Mouse (Mus musculus) MEL-GATA-1-ER (cell line): ENCODE results near the gene Psmb2.

Experiments used
- DNase-seq: peaks from one replicate; pipeline ENCODE4 v3.0.0-alpha.2; 2012; ENCODE audit warnings: low read depth; ENCODE audit errors: extremely low read depth

Psmb2 gene

GRCm38 (mm10) chr4:126732111-126732510, 54.7 kb downstream of the Psmb2 start:
- no peak for DNase-seq

DNA sequence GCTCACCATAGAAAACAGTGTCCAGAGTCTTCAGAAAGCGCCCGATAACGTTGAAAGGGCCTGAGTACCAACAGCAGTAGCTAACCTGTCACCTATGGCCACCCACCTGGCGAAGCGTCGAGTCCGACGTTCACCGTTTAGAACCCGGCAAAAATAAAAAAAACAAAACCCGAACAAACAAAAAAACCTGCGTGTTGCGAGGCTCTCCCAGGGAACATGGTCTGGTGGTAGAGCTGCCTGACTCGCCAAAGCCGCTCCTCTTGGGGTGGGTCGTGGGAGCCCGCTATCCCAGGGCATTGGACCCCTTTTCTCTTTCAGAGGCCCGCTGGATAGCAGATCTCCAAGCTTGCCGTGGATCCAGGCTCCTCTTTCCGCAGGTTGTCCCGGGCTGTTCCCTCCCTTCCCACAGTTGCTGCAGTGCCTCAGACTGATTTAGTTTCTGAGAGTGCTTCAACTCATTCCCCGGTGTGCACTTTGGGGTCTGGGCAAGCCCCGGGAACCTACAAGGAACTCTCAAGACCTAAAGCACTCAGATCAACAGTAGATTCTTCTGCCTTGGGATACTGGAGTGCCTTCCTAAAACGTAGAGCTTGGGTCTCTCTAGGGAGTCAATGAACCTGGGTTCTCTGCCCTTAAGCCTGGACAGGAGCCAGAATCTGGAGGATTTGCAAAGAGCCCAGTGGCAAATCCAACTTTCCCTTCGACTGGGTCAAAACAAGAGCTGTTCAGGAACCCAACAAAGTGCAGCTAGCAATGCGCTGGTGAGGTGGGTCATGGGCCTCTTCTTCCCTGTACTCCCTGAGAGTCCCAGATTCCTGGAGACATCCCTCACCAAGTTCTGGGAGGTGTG, 55.3 kb downstream of the Psmb2 start:
- DNase-seq: no peak

DNA sequence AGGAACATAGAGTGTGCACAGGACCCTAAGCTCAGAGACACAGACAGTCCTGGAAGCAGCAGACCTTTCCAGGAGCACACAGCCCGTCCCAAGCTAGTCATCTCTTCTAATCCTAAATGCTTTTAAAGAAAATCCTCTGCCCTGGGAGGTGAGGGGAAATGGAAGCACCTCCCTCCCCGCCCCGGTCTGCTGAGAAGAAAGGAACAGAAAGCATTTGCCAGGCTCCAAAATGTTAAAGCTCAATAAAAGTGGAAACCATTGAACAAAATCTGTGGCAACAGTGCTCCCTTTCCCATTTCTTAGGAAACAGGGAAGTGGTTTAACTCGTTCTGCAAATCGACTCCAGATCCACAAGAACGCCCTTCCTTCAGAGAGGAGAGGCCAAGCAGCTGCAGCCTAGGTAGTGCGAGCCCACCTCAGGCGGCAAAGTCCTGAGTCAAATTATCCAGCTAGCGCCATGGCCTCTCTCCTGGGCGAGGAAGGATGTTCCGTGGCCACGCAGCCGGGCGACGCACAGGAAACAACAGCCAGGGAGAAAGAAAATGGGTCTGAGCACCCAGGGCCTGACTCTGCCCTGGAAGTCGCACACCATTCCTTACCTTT, 56.7 kb downstream of the Psmb2 start:
- no peak for DNase-seq

GRCm38 (mm10) chr4:126734700-126735381, 57.4 kb downstream of the Psmb2 start:
- DNase-seq: no peak

- DNase-seq: no peak
These were observed 58.1 kb downstream of the Psmb2 start for GRCm38 (mm10) chr4:126735382-126736000.

GRCm38 (mm10) chr4:126736001-126736414, 58.6 kb downstream of the Psmb2 start, which contains the start of gene Tfap2e:
Tfap2e (minus strand) TSS chr4:126736240.
- DNase-seq: no peak

DNA sequence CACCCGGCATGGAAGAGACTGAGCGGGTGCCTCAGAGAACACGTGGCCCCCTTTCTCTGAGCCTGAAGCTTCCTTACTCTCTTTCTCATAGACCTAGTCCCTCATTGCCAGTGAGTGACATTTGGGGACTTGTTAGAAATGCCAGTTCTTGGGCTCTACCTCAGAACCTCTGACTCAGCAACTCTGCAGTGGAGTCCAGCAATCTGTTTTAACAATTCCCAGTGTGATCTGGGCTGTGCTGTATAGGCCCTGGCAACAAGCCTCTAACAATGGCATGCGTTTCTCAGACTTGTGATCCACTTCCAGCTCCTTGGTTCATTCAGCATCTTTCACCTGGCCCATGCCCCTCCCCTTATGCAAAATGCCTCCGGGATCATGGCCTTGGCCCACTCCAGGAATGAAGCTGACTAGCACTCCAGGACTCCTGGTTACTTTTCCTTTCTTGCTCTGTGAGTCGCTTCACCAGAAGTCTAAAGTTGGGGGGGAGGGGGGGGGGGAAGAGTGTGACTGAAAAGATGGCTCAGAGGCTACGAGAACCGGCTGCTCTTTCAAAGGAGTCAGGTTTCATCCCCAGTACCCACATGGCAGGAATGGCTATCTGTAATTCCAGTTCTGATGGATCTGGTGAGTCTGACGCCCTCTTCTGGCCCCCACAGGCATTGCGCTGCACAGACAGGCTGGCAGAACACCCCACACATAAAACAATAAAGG, 62.7 kb downstream of the Psmb2 start:
- DNase-seq: peak; percentile 6

DNA sequence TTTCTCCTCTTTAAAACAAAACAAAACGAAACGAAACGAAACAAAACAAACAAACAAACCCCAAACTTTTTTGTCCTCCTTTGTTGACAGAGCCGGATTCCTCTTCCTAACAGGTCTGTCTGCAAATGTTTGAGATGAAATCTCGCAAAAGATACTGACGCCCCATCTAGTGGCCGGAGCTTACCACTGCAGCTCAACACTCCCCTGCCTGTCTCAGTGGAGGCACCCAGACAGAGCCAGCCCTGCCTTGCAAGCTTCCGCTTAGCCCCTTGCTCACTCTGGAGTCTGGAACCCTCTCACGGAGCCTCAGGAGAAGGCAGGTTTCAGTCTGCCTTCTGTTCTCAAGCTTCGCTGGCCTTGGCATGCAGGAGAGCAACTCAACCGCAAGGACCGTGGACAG, 64.0 kb downstream of the Psmb2 start:
- peak; percentile 71 for DNase-seq

DNA sequence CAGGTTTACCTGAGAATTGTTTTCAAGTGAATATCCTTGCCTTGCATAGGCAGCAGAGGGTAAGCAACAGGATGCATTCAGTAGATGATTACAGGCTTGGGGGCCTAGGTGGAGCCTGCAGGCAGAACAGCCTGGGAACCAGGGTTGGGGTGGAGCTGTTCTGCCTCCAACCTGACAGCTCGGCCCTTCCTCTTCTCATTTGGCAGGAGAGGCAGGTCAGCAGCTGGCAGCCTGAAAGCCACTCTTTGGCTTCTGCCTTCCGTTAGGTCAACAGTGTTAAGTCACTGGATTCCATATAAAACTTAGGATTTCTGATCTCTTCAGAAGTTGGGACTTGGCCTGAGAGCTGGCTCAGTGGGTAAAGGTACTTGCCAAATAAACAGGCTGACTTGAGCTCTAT, 65.5 kb downstream of the Psmb2 start:
- DNase-seq: no peak

DNA sequence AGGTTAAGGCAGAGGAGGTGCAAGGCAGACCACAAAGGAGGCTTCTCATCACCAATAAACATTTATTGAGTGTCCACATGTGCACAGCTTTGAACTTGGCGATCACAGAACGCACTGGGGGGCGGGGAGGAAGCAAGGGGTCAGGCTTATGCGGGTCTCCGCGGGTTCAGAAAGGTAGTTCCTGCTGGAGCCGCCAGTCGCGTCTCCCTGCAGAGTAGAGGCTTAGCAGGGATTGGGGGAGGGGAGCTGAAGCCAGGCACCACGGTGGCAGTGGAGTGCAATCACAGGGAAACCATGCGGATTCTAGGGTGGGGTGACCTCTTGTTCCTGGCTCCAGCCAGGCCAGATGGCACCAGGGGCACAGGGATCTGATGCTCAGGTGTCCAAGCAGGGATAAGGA, 66.3 kb downstream of the Psmb2 start:
- DNase-seq: no peak

- no peak for DNase-seq
These were observed 67.4 kb downstream of the Psmb2 start for GRCm38 (mm10) chr4:126744831-126745230.

GRCm38 (mm10) chr4:126745506-126746193, 68.2 kb downstream of the Psmb2 start:
- DNase-seq: no peak

DNA sequence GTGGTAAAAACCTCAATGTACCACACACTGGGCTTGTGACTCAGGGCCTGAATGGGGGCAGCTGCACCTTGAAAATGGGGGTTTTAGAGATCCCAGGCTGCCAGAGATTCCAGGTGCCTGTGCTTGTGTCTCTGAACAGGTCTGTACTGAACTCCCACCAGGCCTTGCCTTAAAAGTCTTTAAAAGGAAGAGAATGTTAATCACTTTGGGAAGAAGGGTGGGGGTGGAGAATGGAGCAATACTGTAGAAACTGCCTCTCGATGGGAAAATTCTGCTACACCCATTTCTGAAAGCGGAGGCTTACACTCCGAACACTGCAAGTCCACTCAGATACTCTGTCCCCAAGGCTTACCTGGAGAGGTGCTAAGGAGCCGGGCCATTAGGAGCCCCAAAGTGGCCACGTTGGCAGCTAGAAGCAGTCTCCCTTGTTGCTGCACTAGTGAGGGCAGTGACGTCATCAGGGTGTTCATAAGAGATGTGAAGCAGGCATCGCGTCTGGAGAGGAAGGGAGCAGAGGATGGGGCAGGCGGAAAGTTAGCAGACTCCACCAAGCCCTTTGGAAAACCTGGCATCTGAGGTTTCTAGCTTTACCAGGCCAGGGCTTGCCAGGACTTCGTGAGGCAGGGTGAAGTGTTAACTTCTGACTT, 68.9 kb downstream of the Psmb2 start:
- no peak for DNase-seq

DNA sequence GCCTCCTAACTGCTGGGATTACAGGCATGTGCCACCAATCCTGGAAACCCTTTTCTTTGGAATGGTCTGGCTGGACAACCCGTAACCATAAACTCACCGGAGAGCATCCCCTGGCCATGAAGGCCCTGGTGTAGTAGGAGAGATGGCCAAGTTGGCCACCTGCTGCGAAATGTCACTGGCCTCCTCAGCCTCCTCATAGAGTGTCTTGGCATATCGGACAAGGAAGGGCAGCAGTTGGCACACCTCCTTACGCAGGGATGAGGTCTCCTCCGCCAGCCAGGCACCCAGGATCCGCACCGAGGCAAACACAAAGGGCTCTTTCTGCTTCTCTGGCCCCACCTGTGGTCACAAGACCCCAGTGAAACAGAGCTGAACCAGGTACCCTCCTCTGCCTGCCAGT, 71.0 kb downstream of the Psmb2 start:
- no peak for DNase-seq

GRCm38 (mm10) chr4:126749553-126749952, 72.1 kb downstream of the Psmb2 start:
- no peak for DNase-seq

GRCm38 (mm10) chr4:126750046-126750683, 72.7 kb downstream of the Psmb2 start:
- DNase-seq: no peak

DNA sequence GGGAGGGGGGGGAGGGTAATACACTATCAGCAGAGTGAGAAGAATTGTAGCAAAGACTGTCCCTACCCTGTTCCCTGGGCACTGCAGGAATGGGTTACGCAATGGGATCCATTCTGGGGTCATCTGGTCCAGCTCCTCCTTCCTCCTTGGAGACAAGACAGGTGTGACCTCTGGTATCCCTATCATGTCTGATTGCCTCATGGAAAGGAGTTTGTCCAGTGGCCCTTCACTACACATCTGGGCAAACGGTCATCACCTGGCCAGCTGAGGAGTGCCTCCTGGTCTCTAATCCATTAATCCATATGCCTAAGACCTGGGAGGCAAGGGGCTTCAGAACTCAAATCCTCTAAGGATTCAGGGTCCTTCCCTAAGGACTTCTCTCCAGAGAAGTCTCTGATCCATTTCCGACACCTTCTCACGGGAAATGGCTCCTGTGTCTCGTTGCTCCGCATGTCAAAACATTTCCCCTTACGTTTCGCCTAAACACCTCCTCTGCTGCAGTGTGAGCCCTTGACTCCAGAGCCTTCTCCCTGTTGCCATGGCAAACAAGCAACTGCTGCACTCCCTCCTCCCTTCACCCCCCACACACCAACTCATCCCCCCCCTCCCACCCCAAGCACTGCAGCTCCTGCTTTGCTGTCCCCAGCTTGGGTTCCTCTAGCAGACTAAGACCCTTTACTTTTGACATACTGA, 73.6 kb downstream of the Psmb2 start:
- DNase-seq: no peak

GRCm38 (mm10) chr4:126751556-126752023, 74.2 kb downstream of the Psmb2 start:
- no peak for DNase-seq
